ENCODE assay signal across 8 mouse cellular contexts in the genomic region with DNA sequence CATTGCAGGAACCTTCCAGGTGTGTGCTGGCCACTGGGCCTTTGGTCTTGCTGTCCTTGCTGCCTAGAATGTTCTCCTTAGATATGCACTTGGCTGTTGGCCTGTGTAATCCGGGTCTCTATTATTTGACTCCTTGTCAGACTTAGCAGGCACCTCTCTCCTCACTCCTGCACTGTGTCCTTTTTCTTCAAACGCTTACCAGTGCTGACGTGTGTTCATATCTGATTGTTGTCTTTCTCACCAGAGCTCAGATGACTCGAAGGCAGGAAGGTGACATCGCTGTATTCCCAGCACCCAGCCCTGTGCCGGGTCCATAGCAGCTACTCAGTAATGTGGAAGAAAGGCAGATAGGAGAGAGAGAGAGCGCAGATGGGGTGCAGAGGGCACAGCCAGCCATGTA. TPM values are rescaled to one million over a fixed set of nuclear protein-coding genes. Genes with fewer than 3 reads are reported as not detected.
A peak's percentile ranks its signal among the peaks of the same experiment; 100 is the strongest.
DNase-seq lines count a peak whose midpoint lies in the region; ATAC-seq and TF ChIP-seq lines count a peak whose summit lies in the region.

No protein-coding gene starts in this region.

- H3K27me3 ChIP-seq in lung, embryonic 16.5 days (ENCODE audit: control insufficient read depth, insufficient read depth, low read depth, low read length): no peaks in the 10 kb centered on the region
- H3K27me3 ChIP-seq in hindbrain, postnatal 0 days (ENCODE audit: insufficient read depth, low read length): no peaks in the 10 kb centered on the region
- no peaks in the 10 kb centered on the region for H3K27me3 ChIP-seq in neural tube, embryonic 15.5 days (replicated peaks)
- H3K27me3 ChIP-seq in midbrain, embryonic 15.5 days (replicated peaks): no peaks in the 10 kb centered on the region

- H3K4me3 ChIP-seq in gastrocnemius, adult 2 months: no peak overlapping the region
- no peak overlapping the region for H3K4me3 ChIP-seq in lung, embryonic 16.5 days (ENCODE audit: low read length)
- H3K4me3 ChIP-seq in hindbrain, postnatal 0 days (ENCODE audit: low read length): no peak overlapping the region
- no peak overlapping the region for H3K4me3 ChIP-seq in neural tube, embryonic 15.5 days (replicated peaks)
- H3K4me3 ChIP-seq in midbrain, embryonic 15.5 days: no peak overlapping the region

- H3K27ac ChIP-seq in gastrocnemius, adult 2 months: peak overlapping the region; percentile 91
- peak overlapping the region; percentile 73 for H3K27ac ChIP-seq in lung, embryonic 16.5 days (ENCODE audit: low read length)
- peak overlapping the region; percentile 67; the same call in 1 of the 2 replicates for H3K27ac ChIP-seq in hindbrain, postnatal 0 days
- peak overlapping the region; percentile 61 for H3K27ac ChIP-seq in neural tube, embryonic 15.5 days (replicated peaks)
- H3K27ac ChIP-seq in midbrain, embryonic 15.5 days: no peak overlapping the region

- intact Hi-C loops in gastrocnemius, adult 2 months (cut with DNase I): loop anchor here (2.0 to 5.0 kb wide), 2 partner anchors 42 to 86 kb away; no protein-coding TSS in a partner anchor

- 69% methylated on average over 7 of the region's 7 CpGs for WGBS in lung, embryonic 16.5 days
- 85% methylated on average over 7 of the region's 7 CpGs for WGBS in hindbrain, postnatal 0 days
- 87% methylated on average over 7 of the region's 7 CpGs for WGBS in neural tube, embryonic 15.5 days
- 93% methylated on average over 7 of the region's 7 CpGs for WGBS in midbrain, embryonic 15.5 days

- TF ChIP-seq CTCF in gastrocnemius, adult 2 months (IDR thresholded peaks at IDR 0.05): no peak
- TF ChIP-seq CTCF in hindbrain, postnatal 0 days (IDR thresholded peaks at IDR 0.05; ENCODE audit: low read depth): no peak

- no peak overlapping the region for H3K9ac ChIP-seq in lung, embryonic 16.5 days (ENCODE audit: low read length)
- H3K9ac ChIP-seq in hindbrain, postnatal 0 days (replicated peaks; ENCODE audit: low read length): no peak overlapping the region
- no peak overlapping the region for H3K9ac ChIP-seq in neural tube, embryonic 15.5 days (replicated peaks)
- H3K9ac ChIP-seq in midbrain, embryonic 15.5 days: no peak overlapping the region

- peak; percentile 12 for DNase-seq in gastrocnemius, adult 2 months
- no peak for DNase-seq in gastrocnemius, adult 18-20 months (ENCODE audit: low spot score)
- no peak for DNase-seq in lung, postnatal 25 days (ENCODE audit: low spot score)
- DNase-seq in hindbrain, postnatal 0 days (ENCODE audit: low spot score): no peak
- no peak for DNase-seq in kidney, postnatal 10 days

- no peak for ATAC-seq in lung, embryonic 16.5 days (ENCODE audit: low read depth)
- no peak for ATAC-seq in hindbrain, postnatal 0 days
- ATAC-seq in neural tube, embryonic 15.5 days (ENCODE audit: low FRiP score): no peak
- no peak for ATAC-seq in midbrain, embryonic 15.5 days (replicated peaks)

- H3K36me3 ChIP-seq in lung, embryonic 16.5 days (ENCODE audit: control insufficient read depth, insufficient read depth, low read length): no peaks in the 10 kb centered on the region; the same call in 1 of the 2 replicates
- H3K36me3 ChIP-seq in hindbrain, postnatal 0 days (ENCODE audit: insufficient read depth, low read length): no peaks in the 10 kb centered on the region
- 0 out of 2 replicates have a peak, but pooled peaks cover 2% of the 10 kb centered on the region for H3K36me3 ChIP-seq in neural tube, embryonic 15.5 days
- H3K36me3 ChIP-seq in midbrain, embryonic 15.5 days (replicated peaks): no peaks in the 10 kb centered on the region

- peaks cover 24% of the 10 kb centered on the region for H3K4me1 ChIP-seq in lung, embryonic 16.5 days (replicated peaks; ENCODE audit: control insufficient read depth, insufficient read depth, low read length)
- H3K4me1 ChIP-seq in hindbrain, postnatal 0 days (ENCODE audit: insufficient read depth, low read length): peaks cover 19% of the 10 kb centered on the region
- peaks cover 34% of the 10 kb centered on the region for H3K4me1 ChIP-seq in neural tube, embryonic 15.5 days
- peaks cover 19% of the 10 kb centered on the region for H3K4me1 ChIP-seq in midbrain, embryonic 15.5 days

- no peaks in the 10 kb centered on the region for H3K9me3 ChIP-seq in lung, embryonic 16.5 days (ENCODE audit: control insufficient read depth, low read length)
- no peaks in the 10 kb centered on the region for H3K9me3 ChIP-seq in hindbrain, postnatal 0 days (ENCODE audit: low read length)
- H3K9me3 ChIP-seq in neural tube, embryonic 15.5 days (replicated peaks): no peaks in the 10 kb centered on the region
- H3K9me3 ChIP-seq in midbrain, embryonic 15.5 days: no peaks in the 10 kb centered on the region

- H3K4me2 ChIP-seq in lung, embryonic 16.5 days (ENCODE audit: low read depth, low read length): no peak overlapping the region
- no peak overlapping the region for H3K4me2 ChIP-seq in hindbrain, postnatal 0 days (ENCODE audit: low read depth, low read length)
- no peak overlapping the region for H3K4me2 ChIP-seq in neural tube, embryonic 15.5 days
- H3K4me2 ChIP-seq in midbrain, embryonic 15.5 days: no peak overlapping the region

RNA-seq across cellular contexts. Expression of a gene that starts 33.0 kb away (rescaled TPM):
- 10 to 100 TPM; 73.0 to 89.6 TPM for total RNA-seq in gastrocnemius, adult 2 months (2021)
- 100 to 1,000 TPM in 1 of 2 experiments, 10 to 100 TPM in 1; 66.1 to 117 TPM for total RNA-seq in gastrocnemius, adult 18-20 months (2021)
- polyA plus RNA-seq in lung, embryonic 16.5 days (2015; fragmentation: Nextera tagmentation; extraction: Ambion mirVana): 25.2 and 28.4 TPM in 2 replicates
- total RNA-seq in hindbrain, postnatal 0 days (2014; rRNA removed): 50.5 and 51.4 TPM in 2 replicates
- polyA plus RNA-seq in hindbrain, postnatal 0 days (2015; fragmentation: Nextera tagmentation; extraction: Ambion mirVana): 25.3 and 27.0 TPM in 2 replicates
- polyA plus RNA-seq in neural tube, embryonic 15.5 days (2015; fragmentation: Nextera tagmentation; extraction: Ambion mirVana): 25.0 and 25.8 TPM in 2 replicates
- 42.5 and 42.8 TPM in 2 replicates for polyA plus RNA-seq in midbrain, embryonic 15.5 days (2015; fragmentation: Nextera tagmentation; extraction: Ambion mirVana)

RNA-seq across cellular contexts. Expression of a gene that starts 33.7 kb away (rescaled TPM):
- 10 to 100 TPM; 40.3 to 60.3 TPM for total RNA-seq in gastrocnemius, adult 2 months (2021)
- 10 to 100 TPM; 44.6 to 46.5 TPM for total RNA-seq in gastrocnemius, adult 18-20 months (2021)
- polyA plus RNA-seq in lung, embryonic 16.5 days (2015; fragmentation: Nextera tagmentation; extraction: Ambion mirVana): 84.3 and 94.6 TPM in 2 replicates
- 235 and 250 TPM in 2 replicates for total RNA-seq in hindbrain, postnatal 0 days (2014; rRNA removed)
- polyA plus RNA-seq in hindbrain, postnatal 0 days (2015; fragmentation: Nextera tagmentation; extraction: Ambion mirVana): 81.2 and 93.5 TPM in 2 replicates
- 89.7 and 101 TPM in 2 replicates for polyA plus RNA-seq in neural tube, embryonic 15.5 days (2015; fragmentation: Nextera tagmentation; extraction: Ambion mirVana)
- 100 and 109 TPM in 2 replicates for polyA plus RNA-seq in midbrain, embryonic 15.5 days (2015; fragmentation: Nextera tagmentation; extraction: Ambion mirVana)
